Mouse (Mus musculus) CD4-positive, CD25-positive, alpha-beta regulatory T cell (primary cell): ENCODE measurements around the gene Best1. TPM values are rescaled to one million over a fixed set of nuclear protein-coding genes. Genes with fewer than 3 reads are reported as not detected.

Source experiments
- polyA plus RNA-seq: library from polyadenylated mRNA; unstranded; fragments of 100-300 nt; shearing (Covaris generic); gene quantifications from one replicate; pipeline ENCODE4 v1.2.1, GENCODE M21; 2017

The Best1 gene
- 0.14 TPM for polyA plus RNA-seq

DNA sequence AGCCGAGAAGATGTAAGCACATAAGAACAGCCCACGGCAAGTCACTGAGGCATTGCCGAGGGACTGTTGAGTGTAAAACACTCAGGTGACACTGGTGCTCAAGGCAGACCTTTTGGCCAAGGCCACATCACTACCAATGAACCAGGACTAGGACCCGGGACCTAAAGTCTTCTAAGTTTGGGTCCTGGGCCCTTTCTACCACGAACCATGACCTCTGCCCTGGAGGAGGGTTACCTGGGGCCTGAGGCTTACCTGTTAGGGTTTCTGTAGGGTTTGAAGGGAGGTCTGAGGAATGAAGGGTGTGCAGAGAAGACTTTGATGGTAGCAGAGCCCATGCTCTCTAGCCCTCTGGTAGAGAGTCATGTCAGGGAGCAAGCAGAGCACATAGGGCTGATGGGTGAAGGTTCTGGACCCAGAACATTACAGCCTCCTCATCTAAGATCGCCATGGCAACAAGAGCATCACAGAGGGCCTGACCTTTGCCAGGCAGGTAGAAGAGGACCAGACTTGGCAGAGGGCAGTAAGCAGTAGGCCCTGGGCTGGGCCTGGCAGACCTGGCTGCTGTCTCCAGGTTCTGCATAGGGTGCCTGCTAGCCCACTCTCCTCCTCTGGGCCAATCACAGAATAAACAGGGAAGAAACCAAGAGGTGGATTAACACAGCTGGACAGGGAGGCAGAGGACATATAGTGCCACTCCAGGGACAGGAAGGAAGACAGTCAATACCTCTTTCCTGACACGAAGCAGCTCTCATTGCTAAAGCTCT is at the start of gene Best1, which contains the start of gene Rab3il1:
TSS of gene Best1 (minus strand) at position 428 of the 764 bp plus-strand sequence.
TSS of gene Rab3il1 (plus strand) at position 464 of the 764 bp plus-strand sequence.

DNA sequence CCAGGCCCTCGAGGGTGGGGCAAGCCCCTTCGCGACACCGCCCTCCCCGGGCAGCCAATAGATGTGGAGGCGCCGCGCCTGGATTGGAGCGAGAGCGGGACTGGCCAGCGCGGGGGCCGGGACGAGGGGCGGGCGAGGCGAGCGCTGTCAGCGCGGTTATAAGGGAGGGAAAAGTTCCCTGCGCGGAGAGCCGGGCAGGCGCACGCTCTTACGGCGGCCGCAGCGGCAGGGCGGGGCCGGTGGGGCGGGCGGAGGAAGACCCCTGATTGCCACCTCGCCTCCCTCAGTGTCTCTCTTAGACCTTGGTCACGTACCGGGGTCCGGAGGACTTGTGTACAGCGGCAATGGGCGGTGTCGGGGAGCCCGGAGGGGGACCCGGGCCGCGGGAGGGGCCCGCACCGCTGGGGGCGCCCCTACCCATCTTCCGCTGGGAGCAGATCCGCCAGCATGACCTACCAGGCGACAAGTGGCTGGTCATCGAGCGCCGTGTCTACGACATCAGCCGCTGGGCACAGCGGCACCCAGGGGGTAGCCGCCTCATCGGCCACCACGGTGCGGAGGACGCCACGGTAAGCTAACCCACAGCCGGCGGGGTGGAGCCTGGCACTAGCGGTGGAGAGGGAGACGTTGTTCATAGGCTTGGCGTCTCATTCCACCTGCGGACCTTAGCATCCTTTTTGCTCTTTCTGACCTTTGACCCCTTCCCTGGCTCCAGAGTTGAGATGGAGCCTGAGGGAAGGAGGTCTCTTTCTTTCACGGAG is 40.1 kb upstream of the Best1 start, which contains the start of gene Fads3:
TSS of gene Fads3 (plus strand) at position 182 of the 761 bp plus-strand sequence.

DNA sequence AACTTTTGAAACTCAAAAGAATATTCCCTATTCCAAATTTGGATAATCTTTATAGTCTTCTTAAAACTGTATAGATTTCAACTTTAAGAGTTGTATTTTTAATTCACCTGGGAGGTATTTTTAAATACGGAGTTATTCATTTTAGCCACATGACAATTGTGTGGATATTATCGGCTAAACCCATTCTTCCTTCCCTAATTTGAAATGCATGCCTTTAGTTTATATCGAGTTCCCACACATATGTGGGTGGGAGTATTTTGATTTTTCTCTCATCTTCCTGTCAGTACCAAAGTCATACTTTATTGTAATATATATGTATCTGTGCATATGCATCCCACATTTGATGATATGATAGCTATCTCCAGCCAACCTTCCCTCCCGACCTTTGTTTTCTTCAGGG is 21.2 kb downstream of the Best1 start, which contains the start of gene Fth1:
TSS of gene Fth1 (plus strand) at position 341 of the 400 bp plus-strand sequence.

Other genes starting within 250 kb of the Best1 start
- gene Scgb2a2, start 154.1 kb downstream of the Best1 start, polyA plus RNA-seq = not detected
- gene Incenp, start 102.1 kb downstream of the Best1 start, polyA plus RNA-seq = 38.5 TPM
- 1,866 TPM for gene Fth1, start 21.0 kb downstream of the Best1 start, polyA plus RNA-seq
- gene Rab3il1, start within 50 bp of the Best1 start, polyA plus RNA-seq = 0.59 TPM
- not detected for gene Fads3, start 39.9 kb upstream of the Best1 start, polyA plus RNA-seq
- 0.13 TPM for gene Fads2, start 100.1 kb upstream of the Best1 start, polyA plus RNA-seq
- 12.5 TPM for gene Fads1, start 181.3 kb upstream of the Best1 start, polyA plus RNA-seq
- gene Tmem258, start 202.4 kb upstream of the Best1 start, polyA plus RNA-seq = 304 TPM
- 36.3 TPM for gene Fen1, start 202.5 kb upstream of the Best1 start, polyA plus RNA-seq
- 0.07 TPM for gene Myrf, start 239.1 kb upstream of the Best1 start, polyA plus RNA-seq